Mouse (Mus musculus) heart, postnatal 10 days (tissue): ENCODE measurements around the gene Slc25a45. TPM values are rescaled to one million over a fixed set of nuclear protein-coding genes. Genes with fewer than 3 reads are reported as not detected.
A peak's percentile ranks its signal among the peaks of the same experiment; 100 is the strongest.
"Not testable (repeated sequence)": the region's sequence is repeated elsewhere in the genome, so short reads cannot be mapped to it uniquely, and the experiment has no call there.

Source experiments
- DNase-seq, 2 experiments: peaks; one replicate each; pipeline ENCODE4 v3.0.0; 2021
- intact Hi-C: fragments of 180-260 bp; cut with DNase I; formaldehyde crosslinking; loops from one replicate; pipeline ENCODE4 v1.15.1; 2025
- total RNA-seq, 2 experiments: library from RNA; stranded (reverse); gene quantifications; 2 replicates each; pipeline ENCODE4 v1.2.3; 2021

Slc25a45 gene
- total RNA-seq, 2 experiments from 2014 or later: 4.6 to 5.9 TPM

- intact Hi-C loops: loop anchor here (1.0 to 5.0 kb wide), 3 partner anchors 26 to 159 kb away; partner anchors contain the start of gene Slc25a45
- DNase-seq: no peak
Observed at GRCm38 (mm10) chr19:5850860-5851259, 26.7 kb upstream of the Slc25a45 start.

GRCm38 (mm10) chr19:5851481-5851971 is 26.1 kb upstream of the Slc25a45 start:
- intact Hi-C loops: loop anchor here (5.0 kb wide), 1 partner anchor 159 kb away; no protein-coding TSS in a partner anchor
- DNase-seq: peak; percentile 62 to 66

- intact Hi-C loops: loop anchor here (5.0 kb wide), 1 partner anchor 160 kb away; no protein-coding TSS in a partner anchor
Observed at GRCm38 (mm10) chr19:5852035-5852722, 25.4 kb upstream of the Slc25a45 start.

GRCm38 (mm10) chr19:5856604-5857003 is 21.0 kb upstream of the Slc25a45 start:
- intact Hi-C loops: no loop called here
- DNase-seq: no peak

More at GRCm38 (mm10) chr19:5852035-5852722, 25.4 kb upstream of the Slc25a45 start:
- peak; percentile 30 to 51 for DNase-seq

GRCm38 (mm10) chr19:5862335-5863085 is 15.1 kb upstream of the Slc25a45 start:
- DNase-seq: no peak
- intact Hi-C loops: no loop called here

- intact Hi-C loops: no loop called here
- DNase-seq: no peak
Observed at GRCm38 (mm10) chr19:5863776-5864175, 13.8 kb upstream of the Slc25a45 start.

GRCm38 (mm10) chr19:5864710-5865398 is 12.8 kb upstream of the Slc25a45 start:
- intact Hi-C loops: no loop called here
- peak; percentile 46 to 55 for DNase-seq

GRCm38 (mm10) chr19:5868096-5868495 is 9.5 kb upstream of the Slc25a45 start:
- intact Hi-C loops: no loop called here
- no peak for DNase-seq

- intact Hi-C loops: no loop called here
- peak; percentile 48 to 56 for DNase-seq
Observed at GRCm38 (mm10) chr19:5871273-5871672, 6.3 kb upstream of the Slc25a45 start.

- intact Hi-C loops: no loop called here
- no peak for DNase-seq
Observed at GRCm38 (mm10) chr19:5871683-5872082, 5.9 kb upstream of the Slc25a45 start.

GRCm38 (mm10) chr19:5872528-5872927 is 5.1 kb upstream of the Slc25a45 start:
- intact Hi-C loops: no loop called here

GRCm38 (mm10) chr19:5872931-5873556 is 4.6 kb upstream of the Slc25a45 start:
- DNase-seq: no peak
- intact Hi-C loops: no loop called here

More at GRCm38 (mm10) chr19:5872528-5872927, 5.1 kb upstream of the Slc25a45 start:
- no peak for DNase-seq

- DNase-seq: no peak
Observed at GRCm38 (mm10) chr19:5874391-5874968, 3.1 kb upstream of the Slc25a45 start.

GRCm38 (mm10) chr19:5874969-5875480 is 2.6 kb upstream of the Slc25a45 start, which contains the start of gene Frmd8:
TSS of gene Frmd8 (minus strand) at chr19:5875274.
- intact Hi-C loops: no loop called here
- peak; percentile 96 for DNase-seq

More at GRCm38 (mm10) chr19:5874391-5874968, 3.1 kb upstream of the Slc25a45 start:
- intact Hi-C loops: no loop called here

- peak in 1 of 2 experiments; percentile 58 for DNase-seq
- intact Hi-C loops: loop anchor here (1.0 kb wide), 2 partner anchors 85 to 91 kb away; no protein-coding TSS in a partner anchor
Observed at GRCm38 (mm10) chr19:5878362-5878722, 734 bp downstream of the Slc25a45 start.

GRCm38 (mm10) chr19:5878916-5879315 is 1.3 kb downstream of the Slc25a45 start:
- intact Hi-C loops: loop anchor here (1.0 kb wide), 2 partner anchors 86 to 92 kb away; no protein-coding TSS in a partner anchor
- no peak for DNase-seq

- DNase-seq: no peak
- intact Hi-C loops: loop anchor here (10.0 kb wide), 1 partner anchor 355 kb away; no protein-coding TSS in a partner anchor
Observed at GRCm38 (mm10) chr19:5879735-5880134, 2.1 kb downstream of the Slc25a45 start.

- intact Hi-C loops: loop anchor here (10.0 kb wide), 1 partner anchor 356 kb away; no protein-coding TSS in a partner anchor
- DNase-seq: no peak
Observed at GRCm38 (mm10) chr19:5881155-5881554, 3.5 kb downstream of the Slc25a45 start.

GRCm38 (mm10) chr19:5882079-5882478 is 4.5 kb downstream of the Slc25a45 start:
- not testable (repeated sequence) for DNase-seq
- intact Hi-C loops: loop anchor here (10.0 kb wide), 1 partner anchor 357 kb away; no protein-coding TSS in a partner anchor
